Mouse (Mus musculus) megakaryocyte, embryonic 14.5 days (primary cell): ENCODE results near the gene Iffo2.

Source experiments
- FLI1 ChIP-seq: IDR thresholded peaks from 2 replicates; pipeline ENCODE4 v1.6.1; 2012; ENCODE audit warnings: low read length, inconsistent platforms, mixed read lengths
- GATA1 ChIP-seq: IDR thresholded peaks from 3 replicates; pipeline ENCODE4 v1.6.1; 2012; ENCODE audit warnings: mixed read lengths, low read length, inconsistent platforms, borderline replicate concordance

- TF ChIP-seq GATA1: no peak
- TF ChIP-seq FLI1: no peak
Observed at GRCm38 (mm10) chr4:139631141-139631540, 100.8 kb downstream of the Iffo2 start.
